Mouse (Mus musculus): ENCODE data around the gene Prom1.

DNA sequence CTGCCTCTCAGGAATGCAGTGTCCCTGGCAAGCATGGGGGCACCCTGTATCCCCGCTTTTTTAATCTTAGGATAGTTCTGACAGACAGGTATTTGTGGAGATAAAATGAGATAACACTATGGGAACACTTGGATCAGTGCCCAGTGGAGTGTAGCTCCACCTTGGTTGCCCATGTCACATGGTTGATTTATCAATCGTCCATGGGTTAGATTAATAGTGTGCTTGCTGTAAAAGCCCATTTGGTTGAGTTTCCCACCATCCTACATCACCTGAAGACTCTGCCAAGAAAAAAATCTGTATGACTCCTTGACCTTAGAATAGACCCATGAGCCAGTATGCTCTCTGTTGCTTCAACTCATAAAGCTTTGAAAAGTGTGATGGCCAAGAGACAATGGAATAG, 131.3 kb downstream of the Prom1 start:
- TF ChIP-seq CTCF (IDR thresholded peaks at IDR 0.05; ENCODE audit: borderline replicate concordance, insufficient read depth, low read length) (no peak), POLR2A (IDR thresholded peaks at IDR 0.05; ENCODE audit: low read depth, low read length) (no peak)
